Mouse (Mus musculus) effector memory CD4-positive, alpha-beta T cell, adult 5 months (primary cell): ENCODE results near the gene Rps27rt. TPM values are rescaled to one million over a fixed set of nuclear protein-coding genes. Genes with fewer than 3 reads are reported as not detected.

Experiments used
- polyA plus RNA-seq: library from polyadenylated mRNA; unstranded; fragments of 100-300 nt; shearing (Covaris generic); gene quantifications from one replicate; pipeline ENCODE4 v1.2.1, GENCODE M21; 2017

Rps27rt gene
- 3,229 TPM for polyA plus RNA-seq

GRCm38 (mm10) chr9:114982689-114983360 lies at the start of gene Rps27rt:
TSS of gene Rps27rt (minus strand) at chr9:114982739.

GRCm38 (mm10) chr9:114978281-114979111 lies 4.0 kb downstream of the Rps27rt start, which contains the start of gene Osbpl10:
TSS of gene Osbpl10 (plus strand) at chr9:114978569.

GRCm38 (mm10) chr9:114933723-114934171 lies 48.8 kb downstream of the Rps27rt start, which contains the start of gene Gpd1l:
TSS of gene Gpd1l (minus strand) at chr9:114933987.

Other genes with a start within 250 kb of the Rps27rt start
- 68.1 TPM for gene Cmtm7, start 200.9 kb downstream of the Rps27rt start, polyA plus RNA-seq
- not detected for gene Cmtm8, start 138.6 kb downstream of the Rps27rt start, polyA plus RNA-seq
- gene Gpd1l, start 48.8 kb downstream of the Rps27rt start, polyA plus RNA-seq: 20.8 TPM
- not detected for gene Osbpl10, start 4.2 kb downstream of the Rps27rt start, polyA plus RNA-seq